Mouse (Mus musculus) brown adipose tissue, adult 24 weeks (tissue): ENCODE data around the gene Trim41. TPM values are rescaled to one million over a fixed set of nuclear protein-coding genes. Genes with fewer than 3 reads are reported as not detected.
"Not testable (repeated sequence)": the region's sequence is repeated elsewhere in the genome, so short reads cannot be mapped to it uniquely, and the experiment has no call there.

ENCODE experiments used
- H3K27ac ChIP-seq: fragments of 200-500 bp; replicated peaks from 2 replicates; pipeline ENCODE4 v1.5.1; 2012; ENCODE audit warnings: low read depth, mild to moderate bottlenecking, low read length
- H3K4me1 ChIP-seq: fragments of 200-500 bp; 2 replicates; pipeline ENCODE4 v1.6.1; 2012; ENCODE audit warnings: low read length, mixed read lengths; ENCODE audit not compliant: control insufficient read depth, insufficient read depth, insufficient read length
- H3K4me3 ChIP-seq: fragments of 200-500 bp; 2 replicates; pipeline ENCODE4 v1.5.1; 2012; ENCODE audit warnings: low read depth, mild to moderate bottlenecking, low read length, moderate library complexity; ENCODE audit not compliant: insufficient read depth
- polyA plus RNA-seq: library from polyadenylated mRNA; stranded (reverse); fragments of >200 nt; gene quantifications from 2 replicates; pipeline ENCODE4 v1.2.4, GENCODE M21; 2012; ENCODE audit not compliant: missing spikeins, insufficient read depth, insufficient read length

Gene Trim41
- polyA plus RNA-seq, 1 experiment: 15.5 TPM

DNA sequence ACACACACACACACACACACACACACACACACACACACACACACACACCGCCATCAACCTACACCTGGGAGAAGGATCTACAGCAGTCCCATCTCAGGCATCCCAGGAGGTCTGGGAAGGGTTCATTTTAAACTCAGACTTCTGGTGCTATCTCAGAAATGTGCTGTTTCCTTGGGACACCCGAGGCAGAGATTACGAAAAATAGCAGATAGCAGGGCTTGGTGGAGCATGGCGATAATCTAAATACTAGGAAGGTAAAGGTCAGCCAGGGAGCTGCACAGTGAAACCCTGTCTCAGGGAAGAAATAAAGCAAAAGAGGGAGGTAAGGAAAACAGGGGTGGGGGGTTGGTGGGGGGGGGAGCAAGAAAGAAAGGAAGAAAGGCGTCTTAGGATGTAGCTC lies 19.9 kb downstream of the Trim41 start:
- Histone ChIP-seq H3K4me3 (no peak overlapping the region), H3K4me1 (peaks cover 4% of the 10 kb centered on the region; the same call in 1 of the 2 replicates), H3K27ac (no peak overlapping the region)

DNA sequence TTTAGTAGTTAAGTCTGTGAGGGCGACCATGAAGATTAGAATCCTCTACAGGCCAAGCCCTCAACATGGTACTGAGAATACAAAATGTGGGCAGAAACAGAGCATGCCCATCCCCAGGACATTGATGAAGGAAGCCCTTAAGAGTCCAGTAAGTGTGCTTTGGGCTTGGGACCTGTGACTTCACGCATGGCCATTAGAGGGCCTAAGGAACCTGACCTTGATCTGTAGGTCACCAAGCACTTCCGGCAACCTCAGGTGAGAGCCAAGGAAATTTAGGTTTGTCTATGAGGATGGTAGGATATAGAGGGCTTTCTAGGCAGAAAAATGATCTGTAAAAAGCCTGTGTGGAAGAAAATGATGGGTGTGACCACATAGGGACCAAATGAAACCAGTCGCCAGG lies 20.9 kb downstream of the Trim41 start:
- H3K27ac ChIP-seq: no peak overlapping the region

DNA sequence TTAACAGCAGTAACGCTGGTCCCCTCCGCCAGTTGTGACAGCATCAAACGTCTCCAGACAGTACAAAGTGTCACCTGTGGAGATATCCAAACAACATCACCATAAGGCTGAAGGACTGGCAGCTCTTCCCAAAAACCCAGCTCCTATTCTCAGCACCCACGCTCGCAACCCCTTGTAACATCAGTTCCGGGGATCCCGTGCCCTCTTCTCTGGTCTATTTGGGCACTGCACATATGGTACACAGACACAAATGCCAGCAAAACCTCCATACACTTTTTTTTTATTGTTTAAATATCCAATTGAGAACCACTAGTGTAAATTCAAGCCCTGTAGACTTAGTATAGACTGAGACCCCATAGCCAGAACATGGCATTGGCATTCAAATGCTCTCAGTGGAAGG lies 21.9 kb downstream of the Trim41 start:
- peaks cover 2% of the 10 kb centered on the region; the same call in 1 of the 2 replicates for H3K4me1 ChIP-seq
- no peak overlapping the region for H3K27ac ChIP-seq
- no peak overlapping the region for H3K4me3 ChIP-seq

More for the DNA sequence above, 20.9 kb downstream of the Trim41 start:
- Histone ChIP-seq H3K4me3 (no peak overlapping the region), H3K4me1 (peaks cover 2% of the 10 kb centered on the region; the same call in 1 of the 2 replicates)

DNA sequence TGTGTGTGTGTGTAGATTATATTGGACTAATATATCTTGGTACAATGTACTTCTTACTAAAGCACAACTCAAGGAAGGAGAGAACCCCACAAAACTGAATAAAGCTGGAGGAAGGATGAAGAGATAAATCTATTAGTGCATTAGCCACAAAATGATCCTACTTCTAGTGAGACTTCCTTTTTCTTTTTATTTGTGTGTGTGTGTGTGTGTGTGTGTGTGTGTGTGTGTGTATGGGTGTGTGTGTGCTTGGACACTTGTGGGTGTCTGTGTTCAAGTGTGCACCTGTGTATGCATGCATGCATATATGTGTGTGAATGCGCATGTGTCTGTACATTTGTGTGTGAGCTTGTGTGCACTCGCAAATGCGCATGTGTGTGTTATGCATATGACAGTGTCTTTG lies 24.0 kb downstream of the Trim41 start:
- H3K4me1 ChIP-seq: no peaks in the 10 kb centered on the region
- H3K4me3 ChIP-seq: no peak overlapping the region
- H3K27ac ChIP-seq: no peak overlapping the region

DNA sequence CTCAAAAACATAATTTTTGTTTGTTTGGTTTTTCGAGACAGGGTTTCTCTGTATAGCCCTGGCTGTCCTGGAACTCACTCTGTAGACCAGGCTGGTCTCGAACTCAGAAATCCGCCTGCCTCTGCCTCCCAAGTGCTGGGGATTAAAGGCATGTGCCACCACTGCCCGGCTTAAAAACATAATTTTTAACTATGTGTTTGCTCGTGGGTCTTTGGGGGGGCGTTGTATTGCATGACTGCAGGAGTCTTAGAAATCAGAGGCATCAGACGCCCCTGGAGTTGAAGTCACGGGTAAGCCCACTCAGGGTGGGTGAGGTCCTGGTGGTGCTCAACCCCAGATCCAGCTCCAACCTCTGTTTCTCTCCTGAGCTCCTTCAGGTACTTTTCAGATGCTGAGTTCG lies 25.3 kb downstream of the Trim41 start:
- H3K4me1 ChIP-seq, H3K4me3 ChIP-seq, H3K27ac ChIP-seq: not testable (repeated sequence)

DNA sequence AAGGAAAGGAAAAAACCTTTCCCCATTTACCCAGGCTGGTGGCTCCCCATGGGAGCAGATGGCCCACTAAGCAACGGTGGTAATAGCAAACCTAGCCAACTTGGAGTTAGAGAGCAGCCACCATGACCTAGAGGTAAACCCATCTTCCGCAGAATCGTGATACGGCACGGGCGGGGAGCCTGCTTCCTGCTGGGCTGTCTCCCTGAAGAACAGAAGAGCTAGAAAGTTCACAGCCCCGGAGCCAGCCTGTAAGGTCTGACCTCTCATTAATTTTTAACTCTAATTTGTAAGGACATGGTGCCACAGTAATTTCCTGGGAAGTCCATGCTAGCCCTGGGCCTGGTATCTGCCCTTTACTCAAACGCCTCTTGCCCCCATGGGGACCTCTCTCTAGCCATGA lies 26.2 kb downstream of the Trim41 start:
- no peak overlapping the region for H3K4me3 ChIP-seq
- H3K4me1 ChIP-seq: no peaks in the 10 kb centered on the region
- H3K27ac ChIP-seq: no peak overlapping the region

DNA sequence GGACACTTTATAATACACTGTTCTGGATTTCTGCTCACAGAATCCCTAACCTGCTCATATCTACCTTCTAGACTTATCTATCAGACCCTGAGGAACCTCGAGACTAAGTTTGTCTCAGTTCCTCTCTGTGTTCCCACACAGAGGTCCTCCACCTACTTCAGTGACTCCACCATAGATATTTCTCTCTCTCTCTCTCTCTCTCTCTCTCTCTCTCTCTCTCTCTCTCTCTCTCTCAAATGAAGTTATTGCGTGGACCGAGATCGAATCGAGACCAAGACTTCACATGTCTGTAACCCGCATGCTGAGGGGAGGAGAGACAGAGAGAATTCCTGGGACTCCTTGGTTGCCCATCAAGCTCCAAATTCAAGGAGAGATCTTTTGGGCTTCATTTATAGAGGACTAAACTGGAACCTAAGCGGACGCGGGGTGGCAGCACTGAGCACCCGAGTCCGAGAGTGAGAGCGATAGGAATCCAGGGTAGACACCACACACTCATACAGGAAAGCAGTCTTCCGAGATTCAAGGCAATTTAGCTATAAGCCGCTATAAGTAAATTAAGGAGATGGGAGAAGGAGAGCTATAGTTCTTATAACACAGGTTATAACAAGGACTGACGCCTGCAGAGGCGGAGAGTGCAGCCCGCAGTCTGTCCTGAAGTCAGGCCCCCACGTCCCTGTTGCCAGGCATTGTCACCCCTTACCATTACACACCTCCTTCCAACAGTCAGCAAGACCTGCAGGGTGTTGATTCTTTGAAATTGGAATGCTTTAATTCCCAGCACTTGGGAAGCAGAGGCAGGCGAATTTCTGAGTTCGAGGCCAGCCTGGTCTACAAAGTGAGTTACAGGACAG lies 27.0 kb downstream of the Trim41 start:
- H3K4me1 ChIP-seq: no peaks in the 10 kb centered on the region
- no peak overlapping the region for H3K4me3 ChIP-seq
- H3K27ac ChIP-seq: no peak overlapping the region

DNA sequence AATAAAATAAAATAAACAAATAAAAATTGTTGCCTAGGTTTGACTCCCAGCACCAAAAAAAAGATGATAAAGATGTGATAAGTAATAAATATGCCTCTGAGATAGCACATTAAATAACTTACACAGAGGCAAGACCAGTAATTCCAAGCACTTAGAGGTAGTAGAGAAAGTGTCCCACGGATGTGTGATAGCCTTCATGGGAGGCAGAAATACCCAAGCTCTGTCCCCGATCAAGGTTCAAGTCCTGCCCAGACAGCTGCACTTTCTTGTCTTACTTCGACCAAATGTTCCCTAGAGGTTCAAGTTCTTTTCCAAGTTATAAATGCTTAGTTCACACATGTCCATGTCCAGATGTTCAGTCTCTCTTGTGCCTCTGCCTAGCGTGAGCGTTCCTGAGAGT lies 27.9 kb downstream of the Trim41 start:
- H3K4me1 ChIP-seq: no peaks in the 10 kb centered on the region
- no peak overlapping the region for H3K27ac ChIP-seq
- H3K4me3 ChIP-seq: no peak overlapping the region

DNA sequence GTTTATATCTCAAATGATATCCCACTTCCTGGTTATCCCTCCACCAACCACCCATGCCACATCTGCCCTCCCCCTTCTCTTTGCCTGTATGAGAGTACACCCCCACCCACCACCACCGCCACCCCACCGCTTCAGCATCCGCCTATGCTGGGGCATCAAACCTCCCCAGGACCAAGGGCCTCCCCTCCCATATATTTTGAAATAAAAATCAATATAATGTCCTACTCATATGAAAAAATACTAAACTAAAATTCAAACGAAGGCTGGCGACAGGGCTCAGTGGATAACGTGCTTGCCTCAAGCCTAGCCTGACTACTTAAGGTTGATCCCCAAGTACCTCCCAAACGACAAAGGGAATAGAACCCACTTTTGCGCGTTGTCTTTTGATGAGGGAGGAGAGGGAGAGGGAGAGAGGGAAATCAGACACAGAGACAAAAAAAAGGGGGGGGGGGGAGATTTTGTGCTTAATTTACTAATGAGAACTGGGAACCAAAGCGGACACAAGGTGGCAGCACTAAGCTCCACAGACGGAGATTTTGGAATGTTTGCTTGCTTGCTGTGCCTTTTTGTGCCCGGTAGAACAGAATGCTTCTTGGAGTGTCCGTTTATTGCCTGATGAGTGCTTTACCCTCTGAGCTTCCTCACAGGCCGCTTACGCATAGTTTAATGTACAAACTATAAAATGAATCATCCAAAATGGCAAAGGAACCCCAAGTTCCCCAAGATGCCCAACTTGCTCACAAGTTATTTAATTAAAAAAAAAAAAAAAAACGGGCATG lies 28.7 kb downstream of the Trim41 start:
- H3K4me1 ChIP-seq: no peaks in the 10 kb centered on the region
- no peak overlapping the region for H3K27ac ChIP-seq
- H3K4me3 ChIP-seq: peak overlapping the region; percentile 56

DNA sequence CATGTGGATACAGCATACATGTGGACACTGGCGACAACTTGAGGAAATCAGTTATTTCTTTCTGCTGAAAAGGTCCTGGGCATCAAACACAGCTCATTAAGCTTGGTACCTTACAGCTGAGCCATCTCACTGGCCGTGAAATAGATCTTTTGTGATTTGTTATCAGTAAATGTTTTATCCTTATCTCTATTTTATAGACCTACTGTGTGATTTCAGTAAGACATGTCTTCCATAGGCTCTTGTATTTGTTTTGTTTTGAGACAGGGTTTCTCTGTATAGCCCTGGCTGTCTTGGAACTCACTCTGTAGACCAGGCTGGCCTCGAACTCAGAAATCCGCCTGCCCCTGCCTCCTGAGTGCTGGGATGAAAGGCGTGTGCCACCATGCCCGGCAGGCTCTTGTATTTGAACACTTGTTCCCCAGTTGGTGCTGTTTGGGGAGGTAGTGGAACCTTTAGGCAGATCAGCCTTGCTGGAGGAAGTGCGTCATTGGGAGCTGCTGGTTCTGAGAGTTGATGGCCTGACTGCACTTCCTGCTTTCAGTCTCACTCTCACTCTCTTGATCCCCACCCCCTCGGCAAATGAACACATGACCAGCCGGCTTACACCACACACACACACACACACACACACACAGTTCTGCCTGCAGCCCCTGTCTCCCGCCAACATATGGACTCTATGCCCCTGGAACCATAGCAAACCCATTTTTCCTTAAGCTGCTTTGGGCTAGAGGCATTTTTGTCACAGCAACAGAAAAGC lies 29.5 kb downstream of the Trim41 start:
- no peak overlapping the region for H3K27ac ChIP-seq
- peak overlapping the region; percentile 32; the same call in 1 of the 2 replicates for H3K4me3 ChIP-seq
- no peaks in the 10 kb centered on the region for H3K4me1 ChIP-seq

DNA sequence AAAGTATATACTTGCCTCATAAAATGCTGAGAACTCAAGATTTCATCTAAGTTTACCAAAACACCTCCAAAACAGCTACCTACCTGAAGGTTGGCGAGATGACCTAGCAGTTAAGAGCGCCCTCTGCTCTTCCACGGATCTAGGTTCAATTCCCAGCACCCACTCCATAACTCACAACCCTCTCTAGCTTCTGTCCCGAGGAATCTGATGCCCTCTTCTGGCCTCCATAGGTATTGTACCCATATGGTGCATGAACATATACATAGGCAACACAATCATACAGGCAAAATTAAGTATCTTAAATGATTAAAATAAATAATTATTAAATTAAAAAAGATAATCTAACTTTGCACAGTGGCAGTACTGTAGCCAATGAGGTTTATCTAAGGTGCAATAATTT lies 34.9 kb downstream of the Trim41 start:
- Histone ChIP-seq H3K27ac (no peak overlapping the region), H3K4me3 (no peak overlapping the region), H3K4me1 (no peaks in the 10 kb centered on the region)

DNA sequence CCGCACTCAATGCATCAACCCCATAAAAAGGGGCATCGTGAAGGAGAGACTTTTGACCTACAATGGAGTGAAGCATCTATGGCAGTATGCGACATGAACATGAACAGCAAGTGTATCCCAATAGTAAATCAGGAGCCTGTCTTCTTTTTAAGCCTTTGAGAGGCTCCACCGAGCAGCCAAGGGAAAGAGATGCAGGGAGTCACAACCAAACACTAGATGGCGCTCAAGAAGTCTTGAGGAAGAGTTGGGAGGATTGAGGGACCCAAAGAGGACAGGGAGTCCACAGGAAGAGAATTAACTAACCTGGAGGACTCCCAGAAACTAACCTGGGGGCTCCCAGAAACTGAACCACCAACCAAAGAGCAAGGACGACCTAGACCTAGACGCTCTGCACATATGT lies 37.7 kb downstream of the Trim41 start:
- Histone ChIP-seq H3K4me1 (no peaks in the 10 kb centered on the region), H3K27ac (no peak overlapping the region), H3K4me3 (no peak overlapping the region)

DNA sequence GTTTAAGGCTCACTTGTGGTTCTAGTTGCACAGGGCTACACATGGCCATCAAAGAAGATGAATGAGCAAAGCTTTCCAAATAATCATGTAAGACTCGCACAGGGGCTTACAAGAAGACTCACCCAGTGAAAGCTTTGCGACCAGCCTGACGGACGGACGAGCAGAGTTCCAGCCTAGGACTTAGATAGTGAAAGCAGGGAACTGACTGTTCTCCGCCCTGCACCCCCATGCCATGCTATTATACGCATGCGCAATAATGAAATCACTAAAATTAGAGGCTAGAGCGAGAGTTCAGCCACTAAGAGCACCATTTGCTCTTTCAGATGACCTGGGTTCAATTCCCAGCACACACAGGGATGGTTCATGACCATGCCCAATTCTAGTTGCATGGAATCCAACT lies 39.9 kb downstream of the Trim41 start:
- Histone ChIP-seq H3K4me1 (no peaks in the 10 kb centered on the region), H3K4me3 (no peak overlapping the region), H3K27ac (no peak overlapping the region)

DNA sequence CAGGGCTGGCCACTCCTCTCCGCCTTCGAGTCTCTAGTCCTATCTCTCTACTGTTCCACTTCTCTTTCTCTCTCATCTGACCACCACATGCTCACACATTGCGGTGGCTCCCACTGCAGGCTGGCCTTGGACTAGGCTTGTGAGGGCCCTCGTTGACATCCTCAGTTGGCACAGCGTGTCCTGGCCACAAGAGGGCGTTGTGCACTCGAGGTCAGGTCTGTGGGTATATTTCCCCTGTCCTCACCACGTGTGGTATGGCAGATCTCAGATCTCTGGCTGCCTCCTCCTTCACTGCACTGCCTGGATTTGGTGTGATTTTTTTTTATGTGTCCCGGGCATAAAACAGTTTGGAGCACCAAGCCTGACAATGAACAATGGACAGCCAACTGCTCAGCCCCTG lies 40.5 kb downstream of the Trim41 start:
- Histone ChIP-seq H3K27ac (no peak overlapping the region), H3K4me3 (no peak overlapping the region), H3K4me1 (no peaks in the 10 kb centered on the region)

DNA sequence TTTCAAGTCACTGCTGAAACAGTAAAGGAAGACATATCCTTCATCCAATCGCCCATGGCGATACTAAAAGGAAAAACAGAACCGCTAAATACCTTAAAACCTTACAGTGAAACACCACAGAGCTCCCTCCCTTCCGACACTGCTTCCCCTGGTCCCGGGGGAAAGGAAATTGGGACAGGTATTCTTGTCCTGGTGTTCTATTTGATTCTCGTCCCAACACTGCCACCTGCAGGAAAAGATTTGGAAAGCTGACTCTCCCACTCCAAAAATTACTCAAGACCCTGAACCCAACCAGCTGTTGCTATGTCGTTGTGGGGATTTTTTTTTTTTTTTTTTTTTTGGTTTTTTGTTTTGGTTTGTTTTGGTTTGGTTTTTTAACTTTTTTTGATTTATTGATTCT lies 41.7 kb downstream of the Trim41 start:
- Histone ChIP-seq H3K27ac (no peak overlapping the region), H3K4me1 (no peaks in the 10 kb centered on the region), H3K4me3 (no peak overlapping the region)
